Mouse (Mus musculus) myocyte (in vitro differentiated cells): ENCODE measurements at regions not wholly inside any gene's neighbourhood (a gene's known extent, or its start where the extent isn't known, plus 50 kb on each side); places are given as distances from the start of the nearest gene placed in this dataset.

ENCODE experiments used
- H3K27me3 ChIP-seq: one replicate; pipeline ENCODE4 v1.6.1; 2011; ENCODE audit not compliant: control insufficient read depth, insufficient read depth, insufficient read length
- H3K36me3 ChIP-seq: one replicate; pipeline ENCODE4 v1.6.1; 2011; ENCODE audit not compliant: control insufficient read depth, insufficient read depth
- H3K4me2 ChIP-seq: one replicate; pipeline ENCODE4 v1.6.1; 2011; ENCODE audit warnings: low read depth, control low read depth
- H3K4me3 ChIP-seq: one replicate; pipeline ENCODE4 v1.5.1; 2011; ENCODE audit warnings: mild to moderate bottlenecking, control low read depth, moderate library complexity
- H3K79me2 ChIP-seq: one replicate; pipeline ENCODE4 v1.6.1; 2011; ENCODE audit not compliant: control insufficient read depth, insufficient read depth
- H3ac ChIP-seq: one replicate; pipeline ENCODE4 v1.6.1; 2011; ENCODE audit not compliant: control insufficient read depth, insufficient read length
- CEBPB ChIP-seq: IDR thresholded peaks from 2 replicates; pipeline ENCODE4 v1.6.1; 2011; ENCODE audit warnings: mild to moderate bottlenecking, moderate library complexity; ENCODE audit not compliant: poor library complexity, insufficient read depth, severe bottlenecking
- E2F4 ChIP-seq: IDR thresholded peaks from one replicate; pipeline ENCODE4 v1.6.1; 2011; ENCODE audit warnings: mild to moderate bottlenecking, control low read depth, moderate library complexity; ENCODE audit not compliant: insufficient read depth
- MAX ChIP-seq: IDR thresholded peaks from one replicate; pipeline ENCODE4 v1.6.1; 2011; ENCODE audit warnings: low read depth, mild to moderate bottlenecking, control low read depth
- MYOD1 ChIP-seq, 3 experiments: IDR thresholded peaks; one replicate each; pipeline ENCODE4 v1.6.1; 2011; ENCODE audit warnings: control low read depth in 2 of 3, low read depth in 2 of 3, mild to moderate bottlenecking in 2 of 3, moderate library complexity in 1 of 3; ENCODE audit not compliant: insufficient read length in 2 of 3, control insufficient read depth in 1 of 3
- MYOG ChIP-seq, 3 experiments: IDR thresholded peaks; one replicate each; pipeline ENCODE4 v1.6.1; 2011; ENCODE audit warnings: control low read depth in 2 of 3, low read depth in 2 of 3, mild to moderate bottlenecking in 2 of 3; ENCODE audit not compliant: insufficient read length in 2 of 3, control insufficient read depth in 1 of 3, insufficient read depth in 1 of 3
- POLR2A ChIP-seq: IDR thresholded peaks from one replicate; pipeline ENCODE4 v1.6.1; 2011; ENCODE audit warnings: low read depth, mild to moderate bottlenecking, control low read depth, moderate library complexity; ENCODE audit not compliant: insufficient read length
- POLR2AphosphoS2 ChIP-seq: IDR thresholded peaks from one replicate; pipeline ENCODE4 v1.6.1; 2011; ENCODE audit warnings: low read depth, control low read depth; ENCODE audit not compliant: insufficient read length
- REST ChIP-seq: IDR thresholded peaks from one replicate; pipeline ENCODE4 v1.6.1; 2011; ENCODE audit warnings: mild to moderate bottlenecking, control low read depth, moderate library complexity; ENCODE audit not compliant: insufficient read depth, insufficient read length
- SRF ChIP-seq: IDR thresholded peaks from one replicate; pipeline ENCODE4 v1.6.1; 2011; ENCODE audit warnings: low read depth; ENCODE audit not compliant: control insufficient read depth, insufficient read length
- TCF12 ChIP-seq: IDR thresholded peaks from one replicate; pipeline ENCODE4 v1.6.1; 2011; ENCODE audit warnings: mild to moderate bottlenecking, control low read depth; ENCODE audit not compliant: poor library complexity, insufficient read depth, severe bottlenecking
- TCF3 ChIP-seq: IDR thresholded peaks from one replicate; pipeline ENCODE4 v1.6.1; 2011; ENCODE audit warnings: low read depth, control low read depth; ENCODE audit not compliant: insufficient read length
- USF1 ChIP-seq: IDR thresholded peaks from one replicate; pipeline ENCODE4 v1.6.1; 2011; ENCODE audit warnings: low read depth, mild to moderate bottlenecking, control low read depth, moderate library complexity

- Histone ChIP-seq H3K79me2 (no peaks in the 10 kb centered on the region), H3K36me3 (no peaks in the 10 kb centered on the region), H3K4me3 (no peak overlapping the region), H3ac (no peak overlapping the region), H3K27me3 (no peaks in the 10 kb centered on the region), H3K4me2 (no peak overlapping the region)
- TF ChIP-seq MYOD1 (IDR thresholded peaks at IDR 0.05; ENCODE audit: control insufficient read depth in 1 of 3, insufficient read length in 2 of 3, low read depth in 2 of 3): no peak
- TF ChIP-seq USF1: no peak
- no peak for TF ChIP-seq CEBPB
Observed at GRCm38 (mm10) chr13:69208569-69208881, 209.2 kb upstream of the Adcy2 start.

GRCm38 (mm10) chr13:69216579-69216978 is 217.2 kb upstream of the Adcy2 start:
- Histone ChIP-seq H3K27me3 (no peaks in the 10 kb centered on the region), H3K36me3 (no peaks in the 10 kb centered on the region), H3K4me2 (no peak overlapping the region), H3ac (no peak overlapping the region), H3K79me2 (no peaks in the 10 kb centered on the region), H3K4me3 (no peak overlapping the region)
- TF ChIP-seq POLR2A (no peak), MYOG (IDR thresholded peaks at IDR 0.05; ENCODE audit: control insufficient read depth in 1 of 3, insufficient read depth in 1 of 3, insufficient read length in 2 of 3, low read depth in 2 of 3) (no peak), USF1 (no peak), POLR2AphosphoS2 (no peak), E2F4 (no peak), CEBPB (no peak)

GRCm38 (mm10) chr13:69220425-69220824 is 221.1 kb upstream of the Adcy2 start:
- TF ChIP-seq TCF12: no peak
- TF ChIP-seq POLR2A: no peak
- no peak for TF ChIP-seq MYOD1 (IDR thresholded peaks at IDR 0.05; ENCODE audit: control insufficient read depth in 1 of 3, insufficient read length in 2 of 3, low read depth in 2 of 3)
- no peak for TF ChIP-seq SRF
- TF ChIP-seq REST: no peak
- no peak for TF ChIP-seq POLR2AphosphoS2
- TF ChIP-seq TCF3: no peak
- TF ChIP-seq CEBPB: no peak
- TF ChIP-seq MYOG (IDR thresholded peaks at IDR 0.05; ENCODE audit: control insufficient read depth in 1 of 3, insufficient read depth in 1 of 3, insufficient read length in 2 of 3, low read depth in 2 of 3): no peak
- no peak for TF ChIP-seq USF1
- no peak for TF ChIP-seq E2F4
- no peak for TF ChIP-seq MAX

GRCm38 (mm10) chr13:69226538-69226937 is 227.2 kb upstream of the Adcy2 start:
- no peaks in the 10 kb centered on the region for H3K79me2 ChIP-seq
- TF ChIP-seq TCF3: no peak
- no peak for TF ChIP-seq MYOD1 (IDR thresholded peaks at IDR 0.05; ENCODE audit: control insufficient read depth in 1 of 3, insufficient read length in 2 of 3, low read depth in 2 of 3)
- no peak for TF ChIP-seq MYOG (IDR thresholded peaks at IDR 0.05; ENCODE audit: control insufficient read depth in 1 of 3, insufficient read depth in 1 of 3, insufficient read length in 2 of 3, low read depth in 2 of 3)
- TF ChIP-seq SRF: no peak
- no peak for TF ChIP-seq CEBPB
- no peak for TF ChIP-seq USF1
- no peak for TF ChIP-seq TCF12
- TF ChIP-seq REST: no peak
- TF ChIP-seq E2F4: no peak
- TF ChIP-seq MAX: no peak
- TF ChIP-seq POLR2A: no peak
- TF ChIP-seq POLR2AphosphoS2: no peak
- no peak overlapping the region for H3K4me2 ChIP-seq
- H3K4me3 ChIP-seq: no peak overlapping the region
- no peak overlapping the region for H3ac ChIP-seq
- H3K36me3 ChIP-seq: no peaks in the 10 kb centered on the region
- H3K27me3 ChIP-seq: no peaks in the 10 kb centered on the region

More at GRCm38 (mm10) chr13:69220425-69220824, 221.1 kb upstream of the Adcy2 start:
- Histone ChIP-seq H3K27me3 (no peaks in the 10 kb centered on the region), H3ac (no peak overlapping the region), H3K4me2 (no peak overlapping the region), H3K36me3 (no peaks in the 10 kb centered on the region), H3K79me2 (no peaks in the 10 kb centered on the region), H3K4me3 (no peak overlapping the region)

- TF ChIP-seq POLR2A (no peak), MYOG (IDR thresholded peaks at IDR 0.05; ENCODE audit: control insufficient read depth in 1 of 3, insufficient read depth in 1 of 3, insufficient read length in 2 of 3, low read depth in 2 of 3) (no peak), POLR2AphosphoS2 (no peak), TCF12 (no peak), USF1 (no peak), E2F4 (no peak), CEBPB (no peak), MAX (no peak), MYOD1 (IDR thresholded peaks at IDR 0.05; ENCODE audit: control insufficient read depth in 1 of 3, insufficient read length in 2 of 3, low read depth in 2 of 3) (no peak), SRF (no peak), TCF3 (no peak), REST (no peak)
- H3ac ChIP-seq: no peak overlapping the region
Observed at GRCm38 (mm10) chr13:69230361-69230943, 231.1 kb upstream of the Adcy2 start.

More at GRCm38 (mm10) chr13:69230361-69230943, 231.1 kb upstream of the Adcy2 start:
- H3K27me3 ChIP-seq: no peaks in the 10 kb centered on the region
- no peaks in the 10 kb centered on the region for H3K36me3 ChIP-seq
- no peaks in the 10 kb centered on the region for H3K79me2 ChIP-seq
- H3K4me2 ChIP-seq: no peak overlapping the region
- no peak overlapping the region for H3K4me3 ChIP-seq
